Mouse (Mus musculus) adipocyte (in vitro differentiated cells): Measurements from ENCODE around the gene Gm10358.
"Not testable (repeated sequence)": the region's sequence is repeated elsewhere in the genome, so short reads cannot be mapped to it uniquely, and the experiment has no call there.

Experiments used
- DNase-seq: peaks from one replicate; pipeline ENCODE4 v3.0.0-alpha.2; 2016; ENCODE audit warnings: low spot score

Gene Gm10358

GRCm38 (mm10) chr8:75406489-75406888 lies at the start of gene Gm10358:
Gene Gm10358, minus strand, starts transcription at chr8:75406589.
- no peak for DNase-seq

- no peak for DNase-seq
Observed at GRCm38 (mm10) chr8:75448394-75448793, 42.0 kb upstream of the Gm10358 start, which contains the start of gene Iqcm. Gene Iqcm, plus strand, starts transcription at chr8:75448694.

GRCm38 (mm10) chr8:75415696-75416095 lies 9.3 kb upstream of the Gm10358 start:
- DNase-seq, result not testable (repeated sequence)

- no peak for DNase-seq
Observed at GRCm38 (mm10) chr8:75384770-75385290, 21.6 kb downstream of the Gm10358 start.

- no peak for DNase-seq
Observed at GRCm38 (mm10) chr8:75375530-75376123, 30.8 kb downstream of the Gm10358 start.

GRCm38 (mm10) chr8:75372006-75372405 lies 34.4 kb downstream of the Gm10358 start:
- no peak for DNase-seq
